Mouse (Mus musculus) liver, adult 2 months (tissue): ENCODE data around the gene Immp1l. TPM values are rescaled to one million over a fixed set of nuclear protein-coding genes. Genes with fewer than 3 reads are reported as not detected.
A peak's percentile ranks its signal among the peaks of the same experiment; 100 is the strongest.

ENCODE experiments used
- DNase-seq: peaks from one replicate; pipeline ENCODE4 v3.0.0-alpha.2; 2011; ENCODE audit warnings: low read depth, low spot score; ENCODE audit errors: extremely low read depth
- H3K27ac ChIP-seq: fragments of 200-500 bp; replicated peaks from 2 replicates; pipeline ENCODE4 v1.5.1; 2012; ENCODE audit warnings: low read depth, mild to moderate bottlenecking, control low read depth, inconsistent platforms, low read length; ENCODE audit not compliant: insufficient read depth
- H3K27me3 ChIP-seq: fragments of 200-500 bp; 2 replicates; pipeline ENCODE4 v1.6.1; 2012; ENCODE audit warnings: mild to moderate bottlenecking, moderate library complexity, low read length, inconsistent platforms; ENCODE audit not compliant: control insufficient read depth, insufficient read depth
- H3K36me3 ChIP-seq: fragments of 200-500 bp; 2 replicates; pipeline ENCODE4 v1.6.1; 2012; ENCODE audit warnings: low read length, inconsistent platforms; ENCODE audit not compliant: control insufficient read depth, insufficient read depth
- H3K4me1 ChIP-seq: fragments of 200-500 bp; 2 replicates; pipeline ENCODE4 v1.6.1; 2011; ENCODE audit warnings: low read length; ENCODE audit not compliant: control insufficient read depth, insufficient read depth
- H3K4me3 ChIP-seq: fragments of 200-500 bp; 2 replicates; pipeline ENCODE4 v1.5.1; 2011; ENCODE audit warnings: low read depth, mild to moderate bottlenecking, control low read depth, low read length, moderate library complexity; ENCODE audit not compliant: insufficient read depth
- H3K79me2 ChIP-seq: fragments of 200-500 bp; 2 replicates; pipeline ENCODE4 v1.6.1; 2012; ENCODE audit warnings: inconsistent platforms, mild to moderate bottlenecking, low read length, moderate library complexity; ENCODE audit not compliant: control insufficient read depth, insufficient read depth
- H3K9ac ChIP-seq: fragments of 200-500 bp; 2 replicates; pipeline ENCODE4 v1.6.1; 2012; ENCODE audit warnings: low read depth, mild to moderate bottlenecking, control low read depth, inconsistent platforms, low read length
- CTCF ChIP-seq: fragments of 200-500 bp; IDR thresholded peaks from 2 replicates; pipeline ENCODE4 v1.5.1; 2011; ENCODE audit warnings: low read depth, low read length, control low read depth
- POLR2A ChIP-seq: fragments of 200-500 bp; IDR thresholded peaks from 2 replicates; pipeline ENCODE4 v1.6.1; 2011; ENCODE audit warnings: low read length, control low read depth; ENCODE audit not compliant: insufficient read depth; ENCODE audit errors: extremely low read depth
- WGBS: fragments of 180-500 bp; shearing (Covaris S2); methylation state at CpG from one replicate; pipeline ENCODE4 v1.1.7; 2018; 5-methylcytosine and 5-hydroxymethylcytosine counted together
- polyA plus RNA-seq: library from polyadenylated mRNA; depleted of rRNA; stranded (reverse); fragments of >200 nt; gene quantifications from 2 replicates; pipeline ENCODE4 v1.2.3, GENCODE M21; 2012; rRNA removed
- total RNA-seq: library from RNA; depleted of rRNA; stranded (reverse); fragments of >200 nt; gene quantifications from 2 replicates; pipeline ENCODE4 v1.2.3, GENCODE M21; 2014; rRNA removed

Gene Immp1l
- total and polyA plus RNA-seq, 2 experiments, result 12.7 to 42.2 TPM

DNA sequence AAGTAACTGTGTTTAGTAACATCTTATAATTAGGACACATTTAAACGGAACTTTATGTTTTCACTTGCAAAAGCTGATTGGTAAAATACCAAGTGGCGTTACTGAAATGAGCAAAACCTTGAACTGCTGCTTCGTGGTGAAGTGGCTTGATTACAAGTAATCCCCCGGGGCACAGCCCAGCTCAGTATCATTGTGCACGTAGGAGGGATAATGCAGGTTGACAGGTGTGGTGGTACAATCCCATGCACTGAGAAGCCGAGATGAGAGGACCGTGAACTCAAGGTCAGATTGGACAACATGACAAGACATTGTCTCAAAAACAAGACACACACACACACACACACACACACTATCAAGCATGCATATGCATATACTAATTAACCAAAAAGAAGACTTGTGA lies 80.8 kb downstream of the Immp1l start:
- Histone ChIP-seq H3K79me2 (peaks cover 3% of the 10 kb centered on the region; the same call in 1 of the 2 replicates), H3K4me3 (no peak overlapping the region), H3K9ac (no peak overlapping the region), H3K27ac (no peak overlapping the region), H3K27me3 (no peaks in the 10 kb centered on the region), H3K36me3 (no peaks in the 10 kb centered on the region), H3K4me1 (0 out of 2 replicates have a peak, but pooled peaks cover 2% of the 10 kb centered on the region)
- 92% methylated on average over 7 of the region's 7 CpGs for WGBS
- no peak for TF ChIP-seq POLR2A
- no peak for TF ChIP-seq CTCF
- no peak for DNase-seq

- 92% methylated on average over 1 of the region's 1 CpGs for WGBS
- H3K36me3 ChIP-seq, result no peaks in the 10 kb centered on the region
- H3K4me1 ChIP-seq, result 0 out of 2 replicates have a peak, but pooled peaks cover 2% of the 10 kb centered on the region
- H3K79me2 ChIP-seq, result peaks cover 3% of the 10 kb centered on the region; the same call in 1 of the 2 replicates
- TF ChIP-seq POLR2A (no peak), CTCF (no peak)
- H3K4me3 ChIP-seq, result no peak overlapping the region
- no peak overlapping the region for H3K27ac ChIP-seq
- DNase-seq, result peak; percentile 14
- H3K27me3 ChIP-seq, result no peaks in the 10 kb centered on the region
- H3K9ac ChIP-seq, result no peak overlapping the region
Measured at GRCm38 (mm10) chr2:105987131-105987530, 82.7 kb downstream of the Immp1l start.

GRCm38 (mm10) chr2:105987999-105988398 lies 83.6 kb downstream of the Immp1l start:
- Histone ChIP-seq H3K4me3 (no peak overlapping the region), H3K9ac (no peak overlapping the region), H3K4me1 (0 out of 2 replicates have a peak, but pooled peaks cover 2% of the 10 kb centered on the region), H3K27me3 (no peaks in the 10 kb centered on the region), H3K36me3 (no peaks in the 10 kb centered on the region), H3K27ac (no peak overlapping the region), H3K79me2 (peaks cover 3% of the 10 kb centered on the region; the same call in 1 of the 2 replicates)
- peak; percentile 42 for DNase-seq
- 0 out of 2 replicates have a peak, but pooled peaks have one; percentile 1 for TF ChIP-seq CTCF
- no peak for TF ChIP-seq POLR2A
- WGBS, result 13% methylated on average over 2 of the region's 2 CpGs

- peak within 1 kb of the TSS; percentile 37; the same call in 1 of the 2 replicates for H3K27ac ChIP-seq
- H3K9ac ChIP-seq, result peak within 1 kb of the TSS; percentile 94
- peaks cover 2% of the 10 kb centered on the region; the same call in 1 of the 2 replicates for H3K36me3 ChIP-seq
- peaks cover 2% of the 10 kb centered on the region; the same call in 1 of the 2 replicates for H3K79me2 ChIP-seq
- peak; percentile 89 for DNase-seq
- 2% methylated on average over 44 of the region's 44 CpGs for WGBS
- H3K4me3 ChIP-seq, result peak within 1 kb of the TSS; percentile 97
- no peaks in the 10 kb centered on the region for H3K4me1 ChIP-seq
- no peaks in the 10 kb centered on the region for H3K27me3 ChIP-seq
- TF ChIP-seq POLR2A (peak; percentile 57), CTCF (0 out of 2 replicates have a peak, but pooled peaks have one; percentile 7)
Measured at GRCm38 (mm10) chr2:106002835-106003739, 98.6 kb downstream of the Immp1l start, which contains the start of gene Dnajc24. Dnajc24 (minus strand) TSS chr2:106003549.

DNA sequence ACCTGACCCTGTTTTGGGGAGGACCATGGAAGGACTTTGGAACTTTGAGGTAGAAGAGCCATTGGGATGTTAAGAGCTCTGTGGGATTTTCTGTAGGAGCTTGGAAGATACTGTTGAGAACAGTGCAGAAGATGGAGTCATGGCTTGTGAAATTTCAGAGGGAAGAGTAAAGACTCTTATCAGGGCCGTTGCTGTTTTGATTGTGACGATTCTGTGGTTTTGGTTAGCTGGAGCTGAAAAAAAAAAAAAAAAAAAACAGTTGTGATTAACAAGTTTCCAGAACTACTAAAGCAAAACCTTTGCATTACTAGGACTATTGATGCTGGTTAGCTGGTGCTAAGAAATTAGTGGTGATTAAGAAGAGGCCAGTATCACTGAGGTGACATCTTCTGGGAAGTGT lies 104.0 kb downstream of the Immp1l start:
- Histone ChIP-seq H3K36me3 (no peaks in the 10 kb centered on the region), H3K4me3 (no peak overlapping the region), H3K27ac (no peak overlapping the region), H3K4me1 (no peaks in the 10 kb centered on the region), H3K27me3 (no peaks in the 10 kb centered on the region), H3K79me2 (no peaks in the 10 kb centered on the region), H3K9ac (no peak overlapping the region)
- no peak for TF ChIP-seq POLR2A
- no peak for TF ChIP-seq CTCF
- DNase-seq, result no peak
- WGBS, result 61% methylated on average over 2 of the region's 2 CpGs

Other genes with a start within 250 kb of the Immp1l start
- gene Pax6, start 235.7 kb upstream of the Immp1l start, total RNA-seq, result not detected in 2 replicates
- gene Pax6, start 235.7 kb upstream of the Immp1l start, polyA plus RNA-seq, result not detected in 2 replicates
- 13.6 and 16.2 TPM in 2 replicates for gene Elp4, start 74 bp upstream of the Immp1l start, total RNA-seq
- 7.7 and 10.1 TPM in 2 replicates for gene Elp4, start 74 bp upstream of the Immp1l start, polyA plus RNA-seq
- 17.1 and 18.4 TPM in 2 replicates for gene Dnajc24, start 98.9 kb downstream of the Immp1l start, total RNA-seq
- 8.2 and 13.8 TPM in 2 replicates for gene Dnajc24, start 98.9 kb downstream of the Immp1l start, polyA plus RNA-seq